Mouse (Mus musculus) MEL (cell line): Measurements from ENCODE around the gene Casz1. TPM values are rescaled to one million over a fixed set of nuclear protein-coding genes. Genes with fewer than 3 reads are reported as not detected.

Source experiments
- DNase-seq: peaks from one replicate; pipeline ENCODE4 v3.0.0; 2011; ENCODE audit warnings: low read depth, low spot score
- H3K27ac ChIP-seq: 2 replicates; pipeline ENCODE4 v1.5.1; 2012; ENCODE audit warnings: low read depth, mild to moderate bottlenecking, control low read depth, low read length, moderate library complexity; ENCODE audit not compliant: control insufficient read depth
- H3K27me3 ChIP-seq, 2 experiments: fragments of 150-350 bp in 1 of 2; sonication (generic) in 1 of 2; 2 replicates each; pipeline ENCODE4 v1.6.1; 2012; ENCODE audit warnings: low read length in 2 of 2, mild to moderate bottlenecking in 2 of 2, improper control_type of control experiment in 1 of 2, moderate library complexity in 1 of 2; ENCODE audit not compliant: insufficient read depth in 2 of 2, control insufficient read depth in 1 of 2
- H3K36me3 ChIP-seq, 2 experiments: 2 replicates each; pipeline ENCODE4 v1.6.1; 2012 to 2014; ENCODE audit warnings: low read length in 2 of 2, improper control_type of control experiment in 1 of 2, inconsistent platforms in 1 of 2, mild to moderate bottlenecking in 1 of 2; ENCODE audit not compliant: insufficient read depth in 2 of 2, control insufficient read depth in 1 of 2
- H3K4me1 ChIP-seq, 2 experiments: fragments of 150-350 bp in 1 of 2; sonication (generic) in 1 of 2; 2 replicates each; pipeline ENCODE4 v1.6.1; 2012; ENCODE audit warnings: low read length in 2 of 2, improper control_type of control experiment in 1 of 2, mild to moderate bottlenecking in 1 of 2; ENCODE audit not compliant: insufficient read depth in 2 of 2, control insufficient read depth in 1 of 2
- H3K4me3 ChIP-seq, 2 experiments: fragments of 150-350 bp in 1 of 2; sonication (generic) in 1 of 2; 2 replicates each; pipeline ENCODE4 v1.5.1; 2012; ENCODE audit warnings: low read depth in 2 of 2, low read length in 2 of 2, mild to moderate bottlenecking in 2 of 2, moderate library complexity in 2 of 2, control low read depth in 1 of 2, improper control_type of control experiment in 1 of 2; ENCODE audit not compliant: control insufficient read depth in 1 of 2, insufficient read depth in 1 of 2
- H3K79me2 ChIP-seq: 2 replicates; pipeline ENCODE4 v1.6.1; 2012; ENCODE audit warnings: mild to moderate bottlenecking, low read length, moderate library complexity; ENCODE audit not compliant: control insufficient read depth, poor library complexity, insufficient read depth
- H3K9ac ChIP-seq: 2 replicates; pipeline ENCODE4 v1.6.1; 2012; ENCODE audit warnings: low read depth, mild to moderate bottlenecking, control low read depth, low read length, moderate library complexity; ENCODE audit not compliant: control insufficient read depth, poor library complexity, severe bottlenecking
- H3K9me3 ChIP-seq: fragments of 150-350 bp; sonication (generic); replicated peaks from 2 replicates; pipeline ENCODE4 v1.6.1; 2012; ENCODE audit warnings: mild to moderate bottlenecking, low read length, improper control_type of control experiment, moderate library complexity; ENCODE audit not compliant: insufficient read depth
- E2F4 ChIP-seq: IDR thresholded peaks from 2 replicates; pipeline ENCODE4 v1.6.1; 2011; ENCODE audit warnings: low read depth, low read length, improper control_type of control experiment, borderline replicate concordance
- ELF1 ChIP-seq: IDR thresholded peaks from 2 replicates; pipeline ENCODE4 v1.6.1; 2014; ENCODE audit warnings: low read depth, mild to moderate bottlenecking, inconsistent platforms, low read length, improper control_type of control experiment, moderate library complexity
- EP300 ChIP-seq, 2 experiments: IDR thresholded peaks; 2 replicates each; pipeline ENCODE4 v1.6.1; 2011; ENCODE audit warnings: improper control_type of control experiment in 2 of 2, low read length in 2 of 2, low read depth in 1 of 2, mild to moderate bottlenecking in 1 of 2
- ETS1 ChIP-seq: IDR thresholded peaks from 2 replicates; pipeline ENCODE4 v1.6.1; 2012; ENCODE audit warnings: low read depth, mild to moderate bottlenecking, inconsistent platforms, low read length, improper control_type of control experiment, moderate library complexity
- GABPA ChIP-seq: IDR thresholded peaks from 2 replicates; pipeline ENCODE4 v1.6.1; 2012; ENCODE audit warnings: low read depth, mild to moderate bottlenecking, inconsistent platforms, low read length, improper control_type of control experiment, moderate library complexity
- GATA1 ChIP-seq: IDR thresholded peaks from 2 replicates; pipeline ENCODE4 v1.6.1; 2011; ENCODE audit warnings: low read depth, low read length, improper control_type of control experiment
- JUND ChIP-seq: IDR thresholded peaks from 2 replicates; pipeline ENCODE4 v1.6.1; 2011; ENCODE audit warnings: low read depth, mild to moderate bottlenecking, improper control_type of control experiment, low read length
- MAFK ChIP-seq: IDR thresholded peaks from 2 replicates; pipeline ENCODE4 v1.6.1; 2011; ENCODE audit warnings: low read depth, mild to moderate bottlenecking, low read length, improper control_type of control experiment, borderline replicate concordance
- MAZ ChIP-seq: IDR thresholded peaks from 2 replicates; pipeline ENCODE4 v1.6.1; 2012; ENCODE audit warnings: low read depth, mild to moderate bottlenecking, inconsistent platforms, low read length, improper control_type of control experiment
- MEF2A ChIP-seq: IDR thresholded peaks from 2 replicates; pipeline ENCODE4 v1.6.1; 2014; ENCODE audit warnings: low read depth, mild to moderate bottlenecking, inconsistent platforms, low read length, improper control_type of control experiment; ENCODE audit not compliant: poor library complexity, insufficient replicate concordance, severe bottlenecking; ENCODE audit errors: extremely low read depth
- MXI1 ChIP-seq: IDR thresholded peaks from 2 replicates; pipeline ENCODE4 v1.6.1; 2011; ENCODE audit warnings: mild to moderate bottlenecking, low read depth, low read length, improper control_type of control experiment
- MYB ChIP-seq: IDR thresholded peaks from 2 replicates; pipeline ENCODE4 v1.6.1; 2011; ENCODE audit warnings: mild to moderate bottlenecking, low read depth, low read length, improper control_type of control experiment
- MYC ChIP-seq: IDR thresholded peaks from 2 replicates; pipeline ENCODE4 v1.6.1; 2011; ENCODE audit warnings: low read depth, mild to moderate bottlenecking, low read length, improper control_type of control experiment, moderate library complexity
- NELFE ChIP-seq: IDR thresholded peaks from 2 replicates; pipeline ENCODE4 v1.6.1; 2011; ENCODE audit warnings: low read depth, low read length, improper control_type of control experiment
- NRF1 ChIP-seq: IDR thresholded peaks from 2 replicates; pipeline ENCODE4 v1.6.1; 2014; ENCODE audit warnings: low read depth, mild to moderate bottlenecking, inconsistent platforms, low read length, improper control_type of control experiment, moderate library complexity; ENCODE audit not compliant: poor library complexity, insufficient read depth, severe bottlenecking
- POLR2A ChIP-seq, 2 experiments: IDR thresholded peaks; 2 replicates each; pipeline ENCODE4 v1.6.1; 2011 to 2012; ENCODE audit warnings: low read length in 2 of 2, mild to moderate bottlenecking in 2 of 2, control low read depth in 1 of 2, improper control_type of control experiment in 1 of 2, low read depth in 1 of 2, moderate library complexity in 1 of 2; ENCODE audit not compliant: control insufficient read depth in 1 of 2, insufficient read depth in 1 of 2, poor library complexity in 1 of 2
- POLR2AphosphoS2 ChIP-seq: IDR thresholded peaks from 2 replicates; pipeline ENCODE4 v1.6.1; 2011; ENCODE audit warnings: low read length, improper control_type of control experiment
- POLR2AphosphoS5 ChIP-seq: IDR thresholded peaks from 2 replicates; pipeline ENCODE4 v1.6.1; 2012; ENCODE audit warnings: low read depth, borderline replicate concordance, mild to moderate bottlenecking, inconsistent platforms, low read length, moderate library complexity, mixed read lengths
- RAD21 ChIP-seq: IDR thresholded peaks from 2 replicates; pipeline ENCODE4 v1.6.1; 2011; ENCODE audit warnings: mild to moderate bottlenecking, low read depth, low read length, improper control_type of control experiment
- SIN3A ChIP-seq: IDR thresholded peaks from 2 replicates; pipeline ENCODE4 v1.6.1; 2012; ENCODE audit warnings: low read length, improper control_type of control experiment, inconsistent platforms
- UBTF ChIP-seq: IDR thresholded peaks from 2 replicates; pipeline ENCODE4 v1.6.1; 2012; ENCODE audit warnings: low read depth, mild to moderate bottlenecking, inconsistent platforms, low read length, improper control_type of control experiment, moderate library complexity, borderline replicate concordance; ENCODE audit not compliant: insufficient read depth
- ZC3H11A ChIP-seq: IDR thresholded peaks from 2 replicates; pipeline ENCODE4 v1.6.1; 2012; ENCODE audit warnings: low read depth, mild to moderate bottlenecking, inconsistent platforms, low read length, improper control_type of control experiment
- ZKSCAN1 ChIP-seq: IDR thresholded peaks from 2 replicates; pipeline ENCODE4 v1.6.1; 2012; ENCODE audit warnings: low read depth, mild to moderate bottlenecking, inconsistent platforms, low read length, improper control_type of control experiment, moderate library complexity
- polyA plus RNA-seq, 2 experiments: library from polyadenylated mRNA; stranded (reverse) in 1 of 2; unstranded in 1 of 2; fragments of >175 nt in 1 of 2; fragments of >200 nt in 1 of 2; gene quantifications; 2 replicates each; pipeline versions ENCODE4 v1.2.1 to v1.2.4; 2012; ENCODE audit warnings: low replicate concordance in 2 of 2, low read depth in 1 of 2; ENCODE audit not compliant: insufficient read length in 2 of 2, insufficient read depth in 1 of 2, missing spikeins in 1 of 2
- total RNA-seq: library from RNA; depleted of rRNA; stranded (reverse); fragments of 300-350 nt; gene quantifications from 2 replicates; pipeline ENCODE4 v1.2.3, GENCODE M21; 2012

The Casz1 gene
- total and polyA plus RNA-seq, 3 experiments: 1.3 to 3.2 TPM; not detected in 1

DNA sequence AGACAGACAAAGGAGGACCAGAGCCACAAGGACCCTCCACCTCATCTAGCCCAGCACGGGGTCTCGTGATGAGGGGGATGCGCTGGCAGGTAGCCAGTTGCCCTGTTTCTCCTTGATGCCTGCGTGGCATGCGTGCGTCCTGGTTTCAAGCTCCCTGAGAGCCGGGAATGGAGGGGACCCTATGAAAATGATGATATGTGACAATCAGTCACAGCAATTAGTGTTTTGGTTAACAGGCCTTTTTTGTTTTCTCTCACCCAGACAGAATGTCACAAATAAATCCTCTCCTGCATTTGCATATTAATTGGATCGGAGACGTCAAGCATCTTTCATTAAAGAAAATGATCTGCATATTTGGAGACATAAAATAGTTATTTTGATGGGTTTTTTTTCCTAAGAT, 71.9 kb downstream of the Casz1 start:
- Histone ChIP-seq H3K27ac (no peak overlapping the region), H3K9me3 (no peaks in the 10 kb centered on the region), H3K79me2 (no peaks in the 10 kb centered on the region), H3K27me3 (peaks cover 0 to 3% of the 10 kb centered on the region in 2 experiments; a peak in 1 of 4 replicates), H3K4me1 (peaks cover 2 to 31% of the 10 kb centered on the region in 2 experiments; a peak in 3 of 4 replicates), H3K4me3 (no peak overlapping the region), H3K36me3 (peaks cover 0 to 17% of the 10 kb centered on the region in 2 experiments; a peak in 2 of 4 replicates), H3K9ac (no peak overlapping the region)
- TF ChIP-seq GATA1 (no peak), E2F4 (no peak), UBTF (no peak), POLR2AphosphoS2 (no peak), JUND (no peak), MYB (no peak)
- no peak for DNase-seq

DNA sequence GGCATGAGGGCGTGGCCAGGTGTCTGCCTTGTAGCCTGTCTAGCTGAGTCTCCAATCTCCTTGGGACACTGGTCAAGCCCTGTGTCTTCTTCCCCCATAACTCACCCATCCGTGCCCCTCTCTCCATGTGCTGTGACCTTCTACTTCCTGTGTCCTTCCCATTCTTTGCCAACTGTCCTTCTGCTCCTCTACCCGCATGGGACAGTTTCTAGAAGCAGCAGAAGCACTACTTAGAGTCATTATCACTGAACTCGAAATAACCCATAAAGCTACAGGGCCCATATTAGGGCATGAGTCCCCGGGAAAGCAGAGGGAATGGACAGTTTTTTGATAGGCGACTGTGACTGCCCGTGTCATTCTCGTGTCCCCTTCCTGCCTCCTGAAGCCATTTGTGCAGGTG, 72.6 kb downstream of the Casz1 start:
- peaks cover 0 to 1% of the 10 kb centered on the region in 2 experiments; a peak in 1 of 4 replicates for H3K27me3 ChIP-seq
- TF ChIP-seq MAZ: no peak
- TF ChIP-seq POLR2AphosphoS5: no peak
- TF ChIP-seq MYC: no peak
- TF ChIP-seq RAD21: no peak
- TF ChIP-seq GABPA: no peak
- no peak for TF ChIP-seq MAFK
- no peak for TF ChIP-seq ZKSCAN1
- no peak for TF ChIP-seq NELFE
- no peak for TF ChIP-seq MEF2A
- TF ChIP-seq POLR2AphosphoS2: no peak
- TF ChIP-seq ETS1: no peak
- TF ChIP-seq POLR2A (IDR thresholded peaks at IDR 0.05; ENCODE audit: control insufficient read depth in 1 of 2, insufficient read depth in 1 of 2, low read depth in 1 of 2, low read length in 2 of 2, poor library complexity in 1 of 2): no peak
- no peak for TF ChIP-seq ELF1
- TF ChIP-seq NRF1: no peak
- no peak for TF ChIP-seq MYB
- TF ChIP-seq MXI1: no peak
- no peak for TF ChIP-seq ZC3H11A
- no peak for TF ChIP-seq EP300 (IDR thresholded peaks at IDR 0.05; ENCODE audit: low read depth in 1 of 2, low read length in 2 of 2)
- no peak for TF ChIP-seq SIN3A
- TF ChIP-seq GATA1: no peak

More for the DNA sequence above, 72.6 kb downstream of the Casz1 start:
- Histone ChIP-seq H3K36me3 (peaks cover 0 to 17% of the 10 kb centered on the region in 2 experiments; a peak in 2 of 4 replicates), H3K4me1 (peaks cover 2 to 31% of the 10 kb centered on the region in 2 experiments; a peak in 3 of 4 replicates), H3K4me3 (no peak overlapping the region), H3K9ac (no peak overlapping the region), H3K9me3 (no peaks in the 10 kb centered on the region), H3K79me2 (no peaks in the 10 kb centered on the region), H3K27ac (no peak overlapping the region)
- no peak for DNase-seq
